Mouse (Mus musculus): ENCODE data around the gene Gal.

Gene Gal

GRCm38 (mm10) chr19:3414268-3414733 is at the start of gene Gal:
TSS of gene Gal (minus strand) at chr19:3414544.
- no peak for DNase-seq (ENCODE audit: low read depth)

GRCm38 (mm10) chr19:3459986-3460385 is 45.6 kb upstream of the Gal start:
- no peak for DNase-seq (ENCODE audit: low read depth)

- DNase-seq (ENCODE audit: low read depth), result no peak
Measured at GRCm38 (mm10) chr19:3458331-3459099, 44.2 kb upstream of the Gal start.

GRCm38 (mm10) chr19:3457700-3458099 is 43.4 kb upstream of the Gal start:
- DNase-seq (ENCODE audit: low read depth), result no peak

- no peak for DNase-seq (ENCODE audit: low read depth)
Measured at GRCm38 (mm10) chr19:3451649-3452048, 37.3 kb upstream of the Gal start.

- DNase-seq (ENCODE audit: low read depth), result peak; percentile 82
Measured at GRCm38 (mm10) chr19:3451170-3451569, 36.8 kb upstream of the Gal start.

- DNase-seq (ENCODE audit: low read depth), result no peak
Measured at GRCm38 (mm10) chr19:3450714-3451113, 36.4 kb upstream of the Gal start.

- DNase-seq (ENCODE audit: low read depth), result no peak
Measured at GRCm38 (mm10) chr19:3449248-3449647, 34.9 kb upstream of the Gal start.

GRCm38 (mm10) chr19:3447348-3447747 is 33.0 kb upstream of the Gal start:
- DNase-seq (ENCODE audit: low read depth), result no peak

- no peak for DNase-seq (ENCODE audit: low read depth)
Measured at GRCm38 (mm10) chr19:3441092-3441491, 26.7 kb upstream of the Gal start.

- no peak for DNase-seq (ENCODE audit: low read depth)
Measured at GRCm38 (mm10) chr19:3440667-3441066, 26.3 kb upstream of the Gal start.

- DNase-seq (ENCODE audit: low read depth), result no peak
Measured at GRCm38 (mm10) chr19:3437980-3438379, 23.6 kb upstream of the Gal start.

GRCm38 (mm10) chr19:3436840-3437239 is 22.5 kb upstream of the Gal start:
- DNase-seq (ENCODE audit: low read depth), result peak; percentile 41

GRCm38 (mm10) chr19:3435824-3436223 is 21.5 kb upstream of the Gal start:
- DNase-seq (ENCODE audit: low read depth), result no peak

- DNase-seq (ENCODE audit: low read depth), result no peak
Measured at GRCm38 (mm10) chr19:3434641-3435040, 20.3 kb upstream of the Gal start.

GRCm38 (mm10) chr19:3434124-3434523 is 19.8 kb upstream of the Gal start:
- DNase-seq (ENCODE audit: low read depth), result no peak

GRCm38 (mm10) chr19:3431969-3432368 is 17.6 kb upstream of the Gal start:
- DNase-seq (ENCODE audit: low read depth), result no peak

- DNase-seq (ENCODE audit: low read depth), result no peak
Measured at GRCm38 (mm10) chr19:3431066-3431465, 16.7 kb upstream of the Gal start.

GRCm38 (mm10) chr19:3429156-3429816 is 14.9 kb upstream of the Gal start:
- no peak for DNase-seq (ENCODE audit: low read depth)

GRCm38 (mm10) chr19:3428057-3428830 is 13.9 kb upstream of the Gal start:
- DNase-seq (ENCODE audit: low read depth), result no peak

GRCm38 (mm10) chr19:3424214-3424613 is 9.9 kb upstream of the Gal start:
- DNase-seq (ENCODE audit: low read depth), result no peak

GRCm38 (mm10) chr19:3422981-3423380 is 8.6 kb upstream of the Gal start:
- no peak for DNase-seq (ENCODE audit: low read depth)

GRCm38 (mm10) chr19:3422488-3422887 is 8.1 kb upstream of the Gal start:
- no peak for DNase-seq (ENCODE audit: low read depth)
